Mouse (Mus musculus) splenic B cell, adult 2 months (primary cell): ENCODE data around the gene Anapc4.

Experiments used
- DNase-seq: peaks from one replicate; pipeline ENCODE4 v3.0.0-alpha.2; 2011; ENCODE audit warnings: low read depth, low spot score
- H3K27me3 ChIP-seq: 2 replicates; pipeline ENCODE4 v1.6.1; 2012; ENCODE audit warnings: mild to moderate bottlenecking, low read length, moderate library complexity, mixed read lengths; ENCODE audit not compliant: control insufficient read depth, poor library complexity, insufficient read depth, severe bottlenecking
- H3K36me3 ChIP-seq: 2 replicates; pipeline ENCODE4 v1.6.1; 2012; ENCODE audit warnings: mild to moderate bottlenecking, low read length, moderate library complexity, mixed read lengths; ENCODE audit not compliant: control insufficient read depth, poor library complexity, insufficient read depth, severe bottlenecking

The Anapc4 gene

GRCm38 (mm10) chr5:52833761-52834274, at the start of gene Anapc4:
TSS of gene Anapc4 (plus strand) at chr5:52834012.
- Histone ChIP-seq H3K27me3 (no peaks in the 10 kb centered on the region), H3K36me3 (no peaks in the 10 kb centered on the region)
- DNase-seq = peak; percentile 99

DNA sequence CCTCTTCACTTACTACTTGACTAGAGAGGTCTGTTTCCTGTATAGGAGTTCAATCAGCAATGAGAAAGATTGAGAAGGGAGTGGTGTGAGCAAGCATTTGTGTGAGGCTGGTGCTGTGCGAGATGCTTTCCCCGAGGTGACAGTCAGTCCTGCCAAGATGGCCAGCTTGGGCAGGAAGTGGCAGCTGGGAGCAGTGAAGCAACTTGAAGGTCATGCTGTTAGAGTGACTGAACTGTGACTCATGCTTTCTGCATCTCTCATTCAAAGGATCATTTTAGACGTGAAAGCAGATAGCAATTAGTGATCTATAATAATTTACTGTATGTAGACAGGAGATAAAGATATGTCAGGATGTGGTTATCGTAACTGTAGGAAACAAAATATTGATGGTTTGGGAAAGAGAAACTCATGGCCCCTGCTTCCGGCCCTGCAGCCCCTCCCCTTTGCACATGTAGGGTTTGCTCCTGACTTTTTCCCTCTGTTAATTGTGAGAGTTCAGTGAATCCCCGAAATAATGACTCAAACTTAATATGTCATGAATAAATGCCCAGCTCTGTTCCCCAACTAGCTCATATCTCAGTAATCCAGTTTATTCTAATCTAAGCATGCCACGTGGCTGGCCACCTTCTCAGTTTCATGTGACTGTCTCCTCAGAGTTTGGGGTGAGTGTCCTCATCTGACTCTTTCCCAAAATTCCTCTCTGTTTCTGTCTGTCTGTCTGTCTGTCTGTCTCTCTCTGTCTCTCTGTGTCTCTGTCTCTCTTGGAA, 47.1 kb upstream of the Anapc4 start:
- Histone ChIP-seq H3K27me3 (no peaks in the 10 kb centered on the region), H3K36me3 (0 out of 2 replicates have a peak, but pooled peaks cover 2% of the 10 kb centered on the region)
- DNase-seq = no peak

- Histone ChIP-seq H3K27me3 (no peaks in the 10 kb centered on the region), H3K36me3 (peaks cover 4% of the 10 kb centered on the region)
- DNase-seq = no peak
Measured at GRCm38 (mm10) chr5:52793230-52793629, 40.6 kb upstream of the Anapc4 start.

DNA sequence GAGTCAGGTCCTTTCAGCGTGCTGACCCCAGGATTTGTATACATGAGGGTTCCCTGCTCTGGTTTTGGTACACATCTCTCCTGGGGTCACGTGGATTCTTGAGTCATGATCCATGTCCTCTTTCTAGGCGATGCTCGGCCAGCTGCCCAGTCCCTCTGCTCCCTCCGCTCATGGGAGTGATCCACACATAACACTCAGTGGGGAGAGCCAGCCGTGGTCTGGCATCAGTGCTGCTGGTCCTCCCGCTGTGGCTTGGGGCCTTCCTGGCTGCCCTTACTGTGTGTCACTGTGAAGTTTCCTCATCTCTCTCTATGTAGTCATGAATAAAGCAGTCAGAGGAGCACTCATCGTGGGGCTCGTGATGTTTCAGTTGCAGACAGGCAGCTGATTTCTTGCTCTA, 39.7 kb upstream of the Anapc4 start:
- no peaks in the 10 kb centered on the region for H3K27me3 ChIP-seq

DNA sequence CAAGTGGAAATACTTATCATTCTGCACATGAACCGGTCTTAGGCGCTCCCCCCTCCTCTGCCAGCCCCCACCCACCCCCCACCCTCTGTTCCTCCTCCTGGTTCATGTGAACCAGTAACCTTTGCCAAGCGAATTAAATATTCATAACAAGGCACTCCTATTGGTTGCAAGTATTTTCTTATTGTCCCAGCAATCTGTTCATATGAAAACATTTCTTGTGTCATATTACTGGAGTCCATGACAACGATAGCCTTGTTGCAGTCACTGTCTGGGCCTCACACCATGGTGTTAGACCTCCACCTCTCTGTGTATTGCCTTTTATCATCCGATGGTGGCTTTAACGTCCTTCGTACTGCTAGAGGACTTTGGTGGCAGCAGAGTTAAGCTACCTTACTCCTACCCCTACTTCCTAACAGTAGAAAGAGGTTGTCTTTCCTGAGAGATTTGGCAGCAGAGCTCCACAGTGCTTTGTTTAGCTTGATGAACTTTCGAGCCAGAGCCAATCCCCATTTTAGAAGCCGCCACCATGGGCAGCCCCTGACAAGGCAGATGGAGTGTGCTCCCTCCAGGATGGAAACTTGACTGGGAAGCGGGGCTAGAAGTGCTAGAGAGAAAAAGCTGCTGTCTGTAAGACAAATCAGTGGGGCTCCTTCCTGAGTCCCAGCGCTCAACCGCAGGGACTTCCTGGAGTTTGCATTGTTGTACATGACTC, 34.4 kb upstream of the Anapc4 start:
- Histone ChIP-seq H3K36me3 (peaks cover 2% of the 10 kb centered on the region; the same call in 1 of the 2 replicates), H3K27me3 (no peaks in the 10 kb centered on the region)
- no peak for DNase-seq

More for the DNA sequence above, 39.7 kb upstream of the Anapc4 start:
- DNase-seq = no peak
- peaks cover 2% of the 10 kb centered on the region for H3K36me3 ChIP-seq

DNA sequence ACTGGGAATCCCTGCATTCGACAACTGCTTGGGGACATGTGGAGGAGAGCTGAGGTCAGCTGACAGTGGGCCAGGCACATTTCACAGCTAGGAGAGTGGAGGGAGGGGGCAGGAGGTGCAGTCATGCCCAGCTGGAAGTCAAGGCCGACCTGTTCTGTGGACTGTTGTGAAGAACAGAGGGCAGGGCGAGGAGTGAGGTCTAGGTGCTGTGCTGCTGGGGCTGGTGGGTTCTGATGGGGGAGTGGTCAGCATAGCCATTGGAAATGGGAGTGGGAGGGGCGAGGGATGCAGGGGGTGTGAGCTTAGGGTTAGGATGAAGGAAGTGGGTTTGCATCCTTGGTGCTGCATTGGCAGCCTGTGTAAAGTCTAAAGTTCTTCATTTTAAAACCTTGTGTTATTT, 28.0 kb upstream of the Anapc4 start:
- Histone ChIP-seq H3K27me3 (no peaks in the 10 kb centered on the region), H3K36me3 (peaks cover 5% of the 10 kb centered on the region)
- DNase-seq = no peak

DNA sequence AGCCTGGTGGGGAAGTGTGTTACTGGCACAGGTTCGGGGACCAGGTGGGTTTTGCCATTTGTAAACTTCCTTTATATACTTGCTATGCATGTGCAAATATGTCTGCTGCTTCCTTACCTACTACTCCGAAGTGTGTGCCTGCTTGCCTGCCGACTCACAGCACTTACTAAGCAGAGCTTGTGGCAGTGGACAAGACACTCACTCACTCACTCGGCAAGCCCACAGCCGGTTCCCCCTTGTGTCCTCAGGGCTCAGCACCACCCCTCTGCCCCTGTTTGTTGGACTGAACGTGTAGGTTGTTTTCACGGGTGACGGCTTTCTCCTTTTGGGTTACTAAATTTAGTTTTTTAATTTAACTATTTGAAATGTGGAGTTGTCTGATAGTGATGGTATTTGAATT, 27.5 kb upstream of the Anapc4 start:
- DNase-seq = no peak
- Histone ChIP-seq H3K36me3 (peaks cover 5% of the 10 kb centered on the region), H3K27me3 (no peaks in the 10 kb centered on the region)

- no peaks in the 10 kb centered on the region for H3K27me3 ChIP-seq
- no peak for DNase-seq
Measured at GRCm38 (mm10) chr5:52807030-52807429, 26.8 kb upstream of the Anapc4 start.

GRCm38 (mm10) chr5:52810446-52810845, 23.4 kb upstream of the Anapc4 start:
- Histone ChIP-seq H3K36me3 (peaks cover 2% of the 10 kb centered on the region), H3K27me3 (no peaks in the 10 kb centered on the region)
- no peak for DNase-seq

More at GRCm38 (mm10) chr5:52807030-52807429, 26.8 kb upstream of the Anapc4 start:
- peaks cover 5% of the 10 kb centered on the region for H3K36me3 ChIP-seq

DNA sequence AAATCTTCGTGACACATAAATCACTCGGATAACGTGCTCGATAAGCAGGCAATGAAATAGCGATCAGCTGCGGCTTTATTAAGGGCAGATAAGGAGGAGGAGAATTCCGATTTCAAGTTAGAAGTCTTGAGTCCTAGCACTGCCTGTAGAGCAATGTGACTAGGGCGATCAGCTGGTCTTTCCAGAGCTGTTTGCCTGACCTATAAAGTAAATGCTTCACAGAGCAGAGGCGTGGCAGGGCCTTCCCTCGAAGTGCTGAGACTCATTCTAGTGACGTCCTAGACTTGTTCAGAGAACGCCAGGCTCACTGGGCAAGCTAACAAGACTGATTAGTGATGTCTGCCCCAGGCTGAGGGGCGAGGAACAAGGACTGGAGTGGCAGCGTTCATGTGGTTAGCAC, 22.8 kb upstream of the Anapc4 start:
- no peak for DNase-seq
- Histone ChIP-seq H3K36me3 (peaks cover 2% of the 10 kb centered on the region), H3K27me3 (no peaks in the 10 kb centered on the region)

DNA sequence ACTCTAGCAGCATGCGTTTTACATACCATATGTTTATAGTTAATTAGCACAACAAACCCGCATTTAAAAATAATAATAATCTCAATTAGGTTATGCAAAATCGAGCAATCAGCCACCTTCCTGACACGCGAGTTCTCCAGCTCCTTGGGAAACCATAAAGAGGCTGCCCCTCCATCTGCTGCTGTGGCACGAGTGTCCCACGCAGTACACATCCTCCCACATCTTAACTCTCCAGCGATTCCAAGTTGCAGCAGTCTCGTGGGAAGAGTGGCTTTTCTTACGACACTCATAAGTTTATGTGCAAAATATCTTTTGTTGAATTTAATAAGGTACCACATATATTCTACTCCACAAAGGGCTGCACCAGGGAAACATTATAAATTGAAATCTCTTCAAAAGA, 21.4 kb upstream of the Anapc4 start:
- DNase-seq = no peak
- Histone ChIP-seq H3K36me3 (no peaks in the 10 kb centered on the region; the same call in none of the 2 replicates), H3K27me3 (no peaks in the 10 kb centered on the region)

- Histone ChIP-seq H3K27me3 (no peaks in the 10 kb centered on the region), H3K36me3 (no peaks in the 10 kb centered on the region; the same call in none of the 2 replicates)
- no peak for DNase-seq
Measured at GRCm38 (mm10) chr5:52813312-52813711, 20.5 kb upstream of the Anapc4 start.

GRCm38 (mm10) chr5:52818676-52819075, 15.1 kb upstream of the Anapc4 start:
- H3K36me3 ChIP-seq = peaks cover 2% of the 10 kb centered on the region
- no peaks in the 10 kb centered on the region for H3K27me3 ChIP-seq
- DNase-seq = no peak

DNA sequence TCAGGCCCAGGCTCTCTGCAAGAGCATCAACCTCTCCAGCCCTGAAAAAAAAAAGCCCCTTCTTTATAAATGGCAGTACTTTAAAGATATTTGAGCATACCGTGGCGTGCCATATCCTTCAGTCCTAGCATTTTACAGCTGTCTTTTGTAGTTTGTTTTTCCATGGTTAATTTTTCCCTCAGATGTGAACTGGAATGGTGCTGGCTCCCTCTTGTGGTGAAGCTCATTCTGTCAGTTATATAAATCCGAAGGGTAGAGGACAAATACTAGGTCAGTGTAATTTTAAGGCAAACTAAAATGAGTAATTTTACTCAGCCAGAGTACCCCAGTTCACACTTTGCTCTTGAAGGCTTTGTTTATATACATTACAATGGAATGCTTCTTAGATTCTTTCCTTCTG, 12.1 kb upstream of the Anapc4 start:
- H3K27me3 ChIP-seq = no peaks in the 10 kb centered on the region
- peak; percentile 23 for DNase-seq

GRCm38 (mm10) chr5:52827923-52828322, 5.9 kb upstream of the Anapc4 start:
- Histone ChIP-seq H3K36me3 (peaks cover 2% of the 10 kb centered on the region; the same call in 1 of the 2 replicates), H3K27me3 (no peaks in the 10 kb centered on the region)
- no peak for DNase-seq

More for the DNA sequence above, 12.1 kb upstream of the Anapc4 start:
- peaks cover 4% of the 10 kb centered on the region for H3K36me3 ChIP-seq
